Mouse (Mus musculus) cerebral cortex, adult 2 months (tissue): Measurements from ENCODE around the gene Zfp771.

Experiments
- WGBS: fragments of 180-500 bp; shearing (Covaris S2); methylation state at CpG from one replicate; pipeline ENCODE4 v1.1.7; 2018; 5-methylcytosine and 5-hydroxymethylcytosine counted together

Gene Zfp771

GRCm38 (mm10) chr7:127243870-127244657 is at the start of gene Zfp771:
Gene Zfp771, plus strand, starts transcription at chr7:127244274.
- WGBS, result under 1% methylated on average over 56 of the region's 56 CpGs

DNA sequence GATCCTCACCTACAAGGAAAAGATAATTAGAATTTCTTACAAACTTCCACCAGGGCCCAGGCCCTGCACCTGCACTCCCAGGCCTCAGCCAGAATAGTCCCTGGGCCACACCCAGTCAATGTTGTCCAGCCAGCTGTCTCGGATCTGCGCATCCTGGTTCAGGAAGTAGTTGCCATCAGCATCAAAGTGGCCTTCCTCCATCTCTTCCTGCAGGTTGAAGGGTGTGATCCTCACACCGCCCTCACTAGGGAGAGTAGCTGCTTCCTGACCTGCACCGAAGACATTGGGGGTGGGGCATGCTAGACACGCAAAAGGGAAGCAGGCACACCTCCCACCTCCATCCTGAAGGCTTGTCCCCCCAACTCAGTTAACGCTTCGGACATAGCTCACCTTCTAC is 49.4 kb upstream of the Zfp771 start:
- 72% methylated on average over 7 of the region's 7 CpGs for WGBS

GRCm38 (mm10) chr7:127195544-127196295 is 48.4 kb upstream of the Zfp771 start, which contains the start of gene Cd2bp2:
Gene Cd2bp2, minus strand, starts transcription at chr7:127196050.
- WGBS, result under 1% methylated on average over 51 of the region's 51 CpGs

GRCm38 (mm10) chr7:127196484-127196883 is 47.6 kb upstream of the Zfp771 start:
- 47% methylated on average over 11 of the region's 11 CpGs for WGBS

DNA sequence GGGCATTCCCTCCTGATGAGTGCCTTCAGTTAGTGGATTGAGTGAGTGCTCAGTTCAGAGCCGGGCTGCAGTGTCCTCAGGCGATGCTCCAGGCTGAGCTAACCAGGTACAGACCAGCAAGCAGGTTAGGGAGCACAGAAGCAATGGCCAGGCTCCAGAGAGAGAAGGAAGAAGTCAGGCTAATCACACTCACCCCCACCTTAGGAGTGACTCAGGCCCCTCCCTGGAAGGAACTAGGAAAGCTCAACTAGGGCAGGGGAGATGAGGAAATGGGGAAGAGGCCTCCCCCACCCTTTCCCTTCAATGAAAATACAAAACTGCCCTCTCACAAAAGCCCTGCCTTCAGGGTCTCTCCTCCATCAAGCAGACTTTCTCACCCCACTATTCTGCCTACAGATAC is 37.5 kb upstream of the Zfp771 start:
- WGBS, result 22% methylated on average over 2 of the region's 2 CpGs

- under 1% methylated on average over 53 of the region's 53 CpGs for WGBS
Observed at GRCm38 (mm10) chr7:127207374-127208294, 36.4 kb upstream of the Zfp771 start.

GRCm38 (mm10) chr7:127208295-127208552 is 35.9 kb upstream of the Zfp771 start, which contains the start of gene Tbc1d10b:
Gene Tbc1d10b, minus strand, starts transcription at chr7:127208468.
- WGBS, result 0% methylated on average over 31 of the region's 44 CpGs

DNA sequence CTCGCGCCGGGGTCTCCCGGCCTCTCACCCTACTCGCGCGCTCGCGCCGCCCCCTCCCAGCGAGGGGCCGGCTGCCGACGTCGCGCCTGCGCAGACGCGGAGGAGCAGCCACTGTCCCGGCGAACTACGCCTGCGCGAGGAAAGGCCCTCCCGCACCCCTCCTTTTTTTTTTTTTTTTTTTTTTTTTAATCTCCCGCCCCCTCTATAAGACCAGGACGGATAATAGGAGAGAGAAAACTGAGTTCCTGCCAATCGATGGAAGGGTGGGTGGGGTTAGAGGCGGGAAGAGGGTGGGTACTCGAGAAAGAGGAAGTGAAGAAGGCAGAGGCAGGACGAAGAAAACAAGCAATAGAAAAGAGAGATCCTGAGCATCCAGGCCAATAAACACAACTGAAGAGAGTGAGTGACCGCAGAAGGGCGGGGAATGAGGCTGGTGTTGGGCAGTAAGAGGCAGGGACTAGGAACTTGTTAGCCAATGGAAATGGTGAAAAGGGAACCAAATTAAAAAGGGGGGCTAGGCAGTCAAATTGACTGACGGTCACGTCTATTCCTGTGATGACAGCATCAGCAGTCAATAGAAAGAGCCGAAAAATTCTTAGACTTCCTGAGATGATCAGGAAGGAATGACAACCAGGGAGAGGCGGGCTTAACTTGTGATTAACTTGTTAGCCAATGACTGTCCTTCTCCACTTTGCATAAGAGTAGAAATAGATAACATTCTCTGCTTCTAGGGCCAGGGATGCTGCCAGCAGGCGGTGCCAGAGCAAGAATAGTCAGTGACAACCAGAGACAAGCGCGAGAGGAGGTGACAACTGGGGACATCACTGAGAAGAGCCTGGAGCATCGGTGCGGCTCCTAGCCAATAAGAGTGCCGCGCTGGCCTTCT is 35.3 kb upstream of the Zfp771 start, which contains the start of gene Mylpf:
Gene Mylpf, plus strand, starts transcription at position 338 of the 886 bp plus-strand sequence.
- under 1% methylated on average over 42 of the region's 44 CpGs for WGBS

- WGBS, result 73% methylated on average over 5 of the region's 5 CpGs
Observed at GRCm38 (mm10) chr7:127209851-127210250, 34.2 kb upstream of the Zfp771 start.

DNA sequence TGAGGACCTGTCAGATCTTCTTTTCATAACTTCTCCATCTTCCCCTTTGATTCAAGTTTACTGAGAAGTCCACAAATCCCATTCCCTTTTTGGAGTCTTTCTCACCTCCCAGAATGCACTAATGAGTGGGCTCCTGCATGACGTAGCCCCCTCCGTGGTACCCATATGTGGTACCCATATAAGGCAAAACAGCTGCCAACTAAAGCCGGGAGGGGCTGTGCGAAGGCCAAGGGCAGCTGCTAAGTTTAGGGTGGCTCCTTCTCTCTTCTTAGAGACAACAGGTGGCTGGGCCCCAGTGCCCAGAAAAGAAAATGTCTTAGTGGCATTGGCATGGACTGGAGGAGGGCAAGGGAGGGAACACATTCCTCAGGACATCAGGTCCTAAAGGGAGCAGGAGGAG is 33.8 kb upstream of the Zfp771 start:
- 86% methylated on average over 4 of the region's 4 CpGs for WGBS

- WGBS, result 76% methylated on average over 5 of the region's 5 CpGs
Observed at GRCm38 (mm10) chr7:127211014-127211745, 32.9 kb upstream of the Zfp771 start.

- 93% methylated on average over 12 of the region's 12 CpGs for WGBS
Observed at GRCm38 (mm10) chr7:127212432-127213250, 31.4 kb upstream of the Zfp771 start.

- WGBS, result 45% methylated on average over 7 of the region's 7 CpGs
Observed at GRCm38 (mm10) chr7:127213485-127213884, 30.6 kb upstream of the Zfp771 start.

DNA sequence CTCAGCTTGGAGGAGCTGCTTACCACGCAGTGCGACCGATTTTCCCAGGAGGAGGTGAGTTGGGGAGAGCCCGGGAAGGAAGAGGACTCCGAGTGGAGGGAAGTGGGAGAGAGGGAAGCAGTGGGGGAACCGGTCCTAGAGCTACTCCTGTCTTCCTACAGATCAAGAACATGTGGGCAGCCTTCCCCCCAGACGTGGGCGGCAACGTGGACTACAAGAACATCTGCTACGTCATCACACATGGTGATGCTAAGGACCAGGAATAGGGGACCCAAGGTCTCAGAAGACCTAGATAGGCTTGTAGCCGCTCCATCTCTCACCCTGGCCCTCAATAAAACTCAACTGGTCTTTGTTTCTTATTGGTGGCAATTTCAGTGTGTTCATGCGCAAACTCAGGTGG is 30.1 kb upstream of the Zfp771 start:
- 50% methylated on average over 12 of the region's 12 CpGs for WGBS

- WGBS, result 59% methylated on average over 21 of the region's 21 CpGs
Observed at GRCm38 (mm10) chr7:127214521-127214920, 29.6 kb upstream of the Zfp771 start.

DNA sequence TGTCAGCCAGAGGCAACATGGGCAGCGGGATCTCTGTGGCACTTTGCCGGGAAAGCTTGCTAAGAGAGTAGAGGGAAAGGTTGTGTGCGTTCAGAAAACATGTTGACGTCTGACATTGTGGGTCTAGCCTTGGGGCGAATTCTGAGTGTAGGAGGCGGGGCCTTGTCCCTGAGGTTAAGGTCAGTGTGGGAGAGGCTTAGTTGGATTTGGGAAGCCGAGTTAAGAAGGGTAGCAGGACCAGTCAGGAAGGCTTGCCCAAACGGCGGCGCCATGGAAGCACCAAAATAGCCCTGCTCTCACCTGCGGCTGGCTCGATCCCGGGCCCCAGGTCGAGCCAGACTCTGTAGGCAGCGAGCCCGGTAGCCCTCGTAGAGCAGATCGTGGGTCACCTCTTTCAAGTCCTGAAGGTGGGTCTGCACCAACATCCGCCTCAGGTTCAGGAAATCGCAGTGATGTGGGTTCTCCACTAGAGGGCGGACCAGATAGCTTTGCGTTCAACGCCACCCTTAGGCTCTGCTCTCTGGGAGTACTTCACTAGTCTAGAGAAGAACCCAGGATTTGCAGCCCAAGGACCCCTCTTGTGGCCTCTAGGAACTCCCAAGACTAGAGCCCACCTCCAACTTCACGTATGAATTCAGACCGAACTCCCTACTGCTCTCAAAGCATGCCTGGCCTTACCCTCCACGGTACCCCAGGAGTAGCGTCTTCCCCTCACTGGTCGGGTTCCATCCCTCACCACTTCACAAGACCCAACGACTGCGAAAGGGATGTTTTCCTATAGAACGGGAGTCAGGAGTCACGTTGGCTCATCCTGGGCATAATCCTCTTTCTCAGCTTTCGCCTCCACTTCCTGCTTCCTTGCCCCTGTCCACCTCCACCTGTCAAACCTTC is 28.8 kb upstream of the Zfp771 start:
- 29% methylated on average over 33 of the region's 33 CpGs for WGBS

- 89% methylated on average over 5 of the region's 5 CpGs for WGBS
Observed at GRCm38 (mm10) chr7:127216307-127216706, 27.8 kb upstream of the Zfp771 start.

DNA sequence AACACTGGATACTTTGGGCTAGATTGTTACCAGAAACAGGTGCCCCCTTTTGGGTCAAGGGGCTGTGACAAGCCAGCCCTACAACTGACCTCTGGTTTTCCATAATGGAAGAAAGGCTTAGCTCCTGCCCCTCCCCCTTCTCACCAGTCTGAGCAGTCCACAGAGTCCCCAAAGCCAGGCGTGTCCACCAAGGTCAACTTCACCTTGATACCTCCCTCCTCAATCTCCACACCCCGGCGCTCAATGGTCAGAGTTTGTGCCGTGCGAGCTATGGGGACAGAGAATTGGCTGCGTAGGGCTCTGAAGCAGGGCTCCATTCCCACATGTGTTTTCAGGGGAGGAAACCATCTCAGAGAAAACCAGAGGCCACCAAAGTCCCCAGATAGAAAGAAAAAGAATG is 26.6 kb upstream of the Zfp771 start:
- WGBS, result 95% methylated on average over 6 of the region's 6 CpGs
